Mouse (Mus musculus): ENCODE data around the gene Lonrf2. TPM values are rescaled to one million over a fixed set of nuclear protein-coding genes. Genes with fewer than 3 reads are reported as not detected.
A peak's percentile ranks its signal among the peaks of the same experiment; 100 is the strongest.

The Lonrf2 gene
- polyA plus RNA-seq, 1 experiment, result 0.28 TPM

DNA sequence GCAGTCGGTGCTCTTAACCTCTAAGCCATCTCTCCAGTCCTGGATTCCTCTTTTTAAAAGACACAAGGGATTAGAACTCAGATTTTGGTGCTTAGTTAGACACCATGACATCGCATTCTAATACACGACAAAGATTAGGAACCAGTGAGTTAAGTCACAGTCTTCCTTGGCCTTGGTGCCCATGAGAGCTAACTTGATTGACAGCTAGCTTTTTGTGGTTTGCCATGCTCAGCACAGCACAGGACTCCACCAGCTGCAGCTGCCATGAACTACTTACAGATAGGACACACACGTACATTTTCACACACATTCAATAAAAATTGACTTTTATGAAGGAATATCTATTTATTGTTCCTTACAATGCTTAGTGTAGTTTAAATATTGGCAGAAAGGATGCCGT lies 60.8 kb downstream of the Lonrf2 start:
- H3K27ac ChIP-seq (ENCODE audit: control insufficient read depth, insufficient read depth, low read depth, low read length), result no peak overlapping the region
- H3K4me1 ChIP-seq (ENCODE audit: control insufficient read depth, insufficient read depth, low read length), result peaks cover 2% of the 10 kb centered on the region

DNA sequence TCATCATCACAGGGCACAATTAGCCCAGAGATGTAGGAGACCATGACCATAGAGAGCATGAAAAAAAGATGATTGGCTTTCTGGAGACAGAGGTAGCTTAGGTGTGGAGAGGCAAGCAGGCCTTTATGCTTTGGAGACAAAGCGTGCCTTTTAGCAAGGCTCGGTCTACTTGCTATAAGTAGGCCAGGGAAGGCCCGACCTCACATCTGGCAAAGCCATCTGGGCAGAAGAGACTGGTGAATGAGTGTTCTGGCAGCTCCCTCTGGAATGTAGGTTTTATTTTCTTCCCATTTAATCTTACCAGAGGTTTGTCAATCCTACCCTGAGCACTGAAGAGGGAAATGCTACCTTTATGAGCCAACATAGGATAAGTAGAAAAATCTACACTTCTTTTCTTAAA lies 65.8 kb downstream of the Lonrf2 start:
- no peaks in the 10 kb centered on the region for H3K36me3 ChIP-seq (ENCODE audit: control insufficient read depth, insufficient read depth, low read length)
- TF ChIP-seq POLR2A (IDR thresholded peaks at IDR 0.05; ENCODE audit: control insufficient read depth, low read depth, low read length) (no peak), CTCF (IDR thresholded peaks at IDR 0.05; ENCODE audit: control insufficient read depth, insufficient read depth, insufficient replicate concordance, low read depth, low read length) (no peak)
- no peaks in the 10 kb centered on the region for H3K27me3 ChIP-seq (ENCODE audit: control insufficient read depth, insufficient read depth, low read length)
- peaks cover 6% of the 10 kb centered on the region for H3K4me1 ChIP-seq (ENCODE audit: control insufficient read depth, insufficient read depth, low read length)
- H3K4me3 ChIP-seq (ENCODE audit: control insufficient read depth, low read depth, low read length), result no peak overlapping the region
- no peak overlapping the region for H3K27ac ChIP-seq (ENCODE audit: control insufficient read depth, insufficient read depth, low read depth, low read length)

More for the DNA sequence above, 60.8 kb downstream of the Lonrf2 start:
- TF ChIP-seq CTCF (IDR thresholded peaks at IDR 0.05; ENCODE audit: control insufficient read depth, insufficient read depth, insufficient replicate concordance, low read depth, low read length), result no peak
- Histone ChIP-seq H3K27me3 (ENCODE audit: control insufficient read depth, insufficient read depth, low read length) (no peaks in the 10 kb centered on the region), H3K36me3 (ENCODE audit: control insufficient read depth, insufficient read depth, low read length) (no peaks in the 10 kb centered on the region), H3K4me3 (ENCODE audit: control insufficient read depth, low read depth, low read length) (no peak overlapping the region)

DNA sequence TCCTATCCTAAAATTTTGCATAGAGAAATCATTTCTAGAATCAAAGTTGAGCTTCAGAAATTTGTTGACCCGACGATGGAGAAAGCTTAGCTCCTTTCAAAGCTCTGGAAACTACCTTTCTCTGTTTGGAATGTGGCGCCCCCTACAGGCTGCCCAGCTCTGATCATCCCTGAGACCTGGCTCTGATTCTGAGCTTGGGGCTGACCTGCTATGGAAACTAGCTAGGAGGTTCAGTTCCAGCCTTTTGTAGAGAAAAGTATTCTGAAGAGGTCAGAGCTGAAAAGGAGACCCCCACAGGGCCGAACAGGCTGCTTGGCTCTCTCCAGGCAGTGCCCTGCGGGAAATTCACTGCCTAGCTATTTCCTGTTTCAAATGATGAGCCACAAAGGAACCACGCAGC lies 66.6 kb downstream of the Lonrf2 start:
- Histone ChIP-seq H3K4me1 (ENCODE audit: control insufficient read depth, insufficient read depth, low read length) (peaks cover 6% of the 10 kb centered on the region), H3K27ac (ENCODE audit: control insufficient read depth, insufficient read depth, low read depth, low read length) (no peak overlapping the region), H3K36me3 (ENCODE audit: control insufficient read depth, insufficient read depth, low read length) (no peaks in the 10 kb centered on the region), H3K4me3 (ENCODE audit: control insufficient read depth, low read depth, low read length) (no peak overlapping the region), H3K27me3 (ENCODE audit: control insufficient read depth, insufficient read depth, low read length) (no peaks in the 10 kb centered on the region)
- TF ChIP-seq POLR2A (IDR thresholded peaks at IDR 0.05; ENCODE audit: control insufficient read depth, low read depth, low read length) (no peak), CTCF (IDR thresholded peaks at IDR 0.05; ENCODE audit: control insufficient read depth, insufficient read depth, insufficient replicate concordance, low read depth, low read length) (peak; percentile 59; the same call in 1 of the 2 replicates)

DNA sequence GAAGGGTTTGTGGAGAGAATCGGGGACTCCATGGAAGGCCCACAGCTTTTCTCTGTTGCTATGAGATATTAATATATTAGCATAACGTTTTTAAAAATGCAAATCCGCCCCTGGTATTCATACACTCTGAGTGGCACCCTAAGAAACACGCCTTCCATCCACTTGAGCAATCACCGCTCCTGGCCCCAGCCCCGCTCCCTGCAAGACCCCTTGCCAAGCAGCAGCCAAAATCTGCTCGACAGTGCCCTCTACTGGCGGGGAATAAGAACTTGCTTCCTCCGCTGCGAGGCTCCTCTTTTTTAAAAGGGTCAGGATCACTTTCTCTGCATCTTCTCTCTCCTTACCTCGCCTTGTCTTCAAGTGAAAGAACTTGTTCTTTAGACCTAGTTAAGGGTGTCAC lies 68.7 kb downstream of the Lonrf2 start:
- Histone ChIP-seq H3K36me3 (ENCODE audit: control insufficient read depth, insufficient read depth, low read length) (no peaks in the 10 kb centered on the region), H3K27ac (ENCODE audit: control insufficient read depth, insufficient read depth, low read depth, low read length) (no peak overlapping the region), H3K4me3 (ENCODE audit: control insufficient read depth, low read depth, low read length) (no peak overlapping the region), H3K27me3 (ENCODE audit: control insufficient read depth, insufficient read depth, low read length) (no peaks in the 10 kb centered on the region), H3K4me1 (ENCODE audit: control insufficient read depth, insufficient read depth, low read length) (peaks cover 6% of the 10 kb centered on the region)
- TF ChIP-seq POLR2A (IDR thresholded peaks at IDR 0.05; ENCODE audit: control insufficient read depth, low read depth, low read length) (no peak), CTCF (IDR thresholded peaks at IDR 0.05; ENCODE audit: control insufficient read depth, insufficient read depth, insufficient replicate concordance, low read depth, low read length) (peak; percentile 90)

DNA sequence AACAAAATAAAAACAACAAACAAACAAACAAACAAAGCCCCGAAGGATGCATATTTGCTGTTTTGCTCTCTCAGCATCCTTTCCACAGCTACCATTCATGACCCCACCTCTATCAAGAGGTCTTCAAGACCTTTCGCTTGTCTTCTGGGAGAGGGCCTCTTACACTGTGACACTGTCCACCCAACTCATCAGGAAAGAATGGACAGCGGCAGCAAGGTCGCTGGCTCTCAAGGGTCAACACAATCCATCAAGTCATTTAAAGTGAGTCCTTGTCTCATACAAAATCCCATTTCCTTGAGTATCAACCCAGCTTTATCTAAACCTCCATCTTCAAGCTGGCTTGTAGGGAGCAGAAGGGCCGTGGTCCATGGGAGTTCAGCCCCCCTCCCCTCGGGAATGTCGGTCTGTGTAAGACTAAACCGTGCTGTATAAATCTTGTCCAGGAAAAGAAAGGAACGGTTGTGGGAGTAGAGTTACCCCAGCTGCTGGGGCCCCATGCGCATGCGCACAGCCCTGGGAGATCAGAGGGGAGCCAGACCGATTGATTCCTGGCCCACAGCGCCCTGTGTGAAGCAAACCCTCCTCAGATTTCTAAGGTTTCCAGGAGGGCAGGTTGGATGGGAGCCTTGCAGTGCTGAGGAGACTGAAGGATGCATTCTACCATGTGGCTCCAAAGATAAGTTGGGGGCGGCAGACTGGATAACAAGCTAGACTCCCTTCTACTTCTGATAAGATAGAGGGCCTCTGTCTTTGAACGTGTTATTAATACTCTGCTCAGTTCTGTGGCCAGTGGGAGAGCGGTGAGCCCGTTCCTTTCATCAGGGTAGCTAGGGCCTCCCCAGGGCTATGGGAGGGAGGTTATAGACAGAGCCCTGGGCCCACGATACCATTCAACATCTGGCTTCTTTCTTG lies 69.6 kb downstream of the Lonrf2 start:
- Histone ChIP-seq H3K27ac (ENCODE audit: control insufficient read depth, insufficient read depth, low read depth, low read length) (no peak overlapping the region), H3K36me3 (ENCODE audit: control insufficient read depth, insufficient read depth, low read length) (no peaks in the 10 kb centered on the region), H3K27me3 (ENCODE audit: control insufficient read depth, insufficient read depth, low read length) (no peaks in the 10 kb centered on the region), H3K4me1 (ENCODE audit: control insufficient read depth, insufficient read depth, low read length) (peaks cover 6% of the 10 kb centered on the region), H3K4me3 (ENCODE audit: control insufficient read depth, low read depth, low read length) (no peak overlapping the region)
- TF ChIP-seq CTCF (IDR thresholded peaks at IDR 0.05; ENCODE audit: control insufficient read depth, insufficient read depth, insufficient replicate concordance, low read depth, low read length), result no peak
- no peak for TF ChIP-seq POLR2A (IDR thresholded peaks at IDR 0.05; ENCODE audit: control insufficient read depth, low read depth, low read length)

DNA sequence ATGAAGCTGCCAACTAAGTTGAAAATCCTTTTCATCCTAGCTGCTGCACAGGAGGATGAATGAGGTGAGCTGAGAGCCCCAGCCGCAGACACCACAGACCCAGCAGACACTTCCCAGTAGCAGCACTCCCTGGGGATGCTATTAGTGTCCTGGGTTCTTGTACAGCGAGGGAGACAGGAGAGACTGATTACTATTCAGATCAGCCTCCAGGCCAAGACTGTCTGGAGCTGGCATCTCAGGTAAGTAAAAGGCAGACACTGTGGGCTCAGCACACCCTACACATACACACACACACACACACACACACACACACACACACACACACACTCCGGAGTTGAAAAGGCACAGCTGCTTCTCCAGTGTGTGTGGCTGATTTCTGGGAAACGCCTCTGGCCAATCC lies 70.3 kb downstream of the Lonrf2 start:
- Histone ChIP-seq H3K27me3 (ENCODE audit: control insufficient read depth, insufficient read depth, low read length) (no peaks in the 10 kb centered on the region), H3K4me3 (ENCODE audit: control insufficient read depth, low read depth, low read length) (no peak overlapping the region), H3K4me1 (ENCODE audit: control insufficient read depth, insufficient read depth, low read length) (peaks cover 6% of the 10 kb centered on the region), H3K27ac (ENCODE audit: control insufficient read depth, insufficient read depth, low read depth, low read length) (no peak overlapping the region), H3K36me3 (ENCODE audit: control insufficient read depth, insufficient read depth, low read length) (no peaks in the 10 kb centered on the region)
- TF ChIP-seq POLR2A (IDR thresholded peaks at IDR 0.05; ENCODE audit: control insufficient read depth, low read depth, low read length), result no peak
- no peak for TF ChIP-seq CTCF (IDR thresholded peaks at IDR 0.05; ENCODE audit: control insufficient read depth, insufficient read depth, insufficient replicate concordance, low read depth, low read length)

DNA sequence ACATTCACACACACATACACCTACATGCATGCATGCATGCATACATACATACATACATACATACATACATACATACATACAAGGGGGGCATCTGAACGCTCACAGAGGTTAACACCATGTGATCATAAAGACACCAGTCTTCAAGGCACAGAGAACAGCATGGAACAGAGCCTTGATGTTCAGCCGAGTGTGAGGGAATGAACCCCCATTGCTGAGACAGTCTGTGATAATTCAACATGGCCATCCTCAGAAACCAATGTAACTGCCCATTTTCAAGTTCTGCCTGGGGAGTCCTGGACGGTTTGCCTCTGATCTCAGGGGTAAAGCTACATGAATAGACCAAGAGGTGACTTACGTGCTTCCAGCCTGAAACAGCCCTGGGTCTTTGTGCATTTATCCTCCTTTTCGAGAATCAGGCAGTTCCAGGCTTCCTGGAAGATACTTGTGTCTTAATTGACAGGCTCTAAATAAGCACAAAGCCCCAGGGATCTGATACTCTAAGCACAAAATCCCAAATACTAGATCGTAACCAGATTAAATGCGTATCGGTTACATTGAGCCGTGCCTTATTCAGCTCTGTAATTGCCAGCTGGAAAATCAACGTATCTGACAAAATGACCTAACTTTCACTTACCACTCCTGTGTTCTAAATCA lies 72.4 kb downstream of the Lonrf2 start:
- no peak overlapping the region for H3K4me3 ChIP-seq (ENCODE audit: control insufficient read depth, low read depth, low read length)
- no peak overlapping the region for H3K27ac ChIP-seq (ENCODE audit: control insufficient read depth, insufficient read depth, low read depth, low read length)
- peaks cover 6% of the 10 kb centered on the region for H3K4me1 ChIP-seq (ENCODE audit: control insufficient read depth, insufficient read depth, low read length)
- no peaks in the 10 kb centered on the region for H3K27me3 ChIP-seq (ENCODE audit: control insufficient read depth, insufficient read depth, low read length)
- H3K36me3 ChIP-seq (ENCODE audit: control insufficient read depth, insufficient read depth, low read length), result no peaks in the 10 kb centered on the region
- TF ChIP-seq CTCF (IDR thresholded peaks at IDR 0.05; ENCODE audit: control insufficient read depth, insufficient read depth, insufficient replicate concordance, low read depth, low read length) (no peak), POLR2A (IDR thresholded peaks at IDR 0.05; ENCODE audit: control insufficient read depth, low read depth, low read length) (no peak)

Measured in testis, adult 2 months (tissue).